Mouse (Mus musculus) testis, adult 2 months (tissue): ENCODE results near the gene Trpc4ap.
A peak's percentile ranks its signal among the peaks of the same experiment; 100 is the strongest.

Experiments
- CTCF ChIP-seq: fragments of 200-500 bp; IDR thresholded peaks from 2 replicates; pipeline ENCODE4 v1.5.1; 2012; ENCODE audit warnings: low read depth, mild to moderate bottlenecking, inconsistent platforms, low read length, moderate library complexity; ENCODE audit not compliant: control insufficient read depth, insufficient read depth, insufficient replicate concordance
- POLR2A ChIP-seq: fragments of 200-500 bp; IDR thresholded peaks from 2 replicates; pipeline ENCODE4 v1.6.1; 2012; ENCODE audit warnings: low read depth, mild to moderate bottlenecking, inconsistent platforms, low read length, moderate library complexity; ENCODE audit not compliant: control insufficient read depth

DNA sequence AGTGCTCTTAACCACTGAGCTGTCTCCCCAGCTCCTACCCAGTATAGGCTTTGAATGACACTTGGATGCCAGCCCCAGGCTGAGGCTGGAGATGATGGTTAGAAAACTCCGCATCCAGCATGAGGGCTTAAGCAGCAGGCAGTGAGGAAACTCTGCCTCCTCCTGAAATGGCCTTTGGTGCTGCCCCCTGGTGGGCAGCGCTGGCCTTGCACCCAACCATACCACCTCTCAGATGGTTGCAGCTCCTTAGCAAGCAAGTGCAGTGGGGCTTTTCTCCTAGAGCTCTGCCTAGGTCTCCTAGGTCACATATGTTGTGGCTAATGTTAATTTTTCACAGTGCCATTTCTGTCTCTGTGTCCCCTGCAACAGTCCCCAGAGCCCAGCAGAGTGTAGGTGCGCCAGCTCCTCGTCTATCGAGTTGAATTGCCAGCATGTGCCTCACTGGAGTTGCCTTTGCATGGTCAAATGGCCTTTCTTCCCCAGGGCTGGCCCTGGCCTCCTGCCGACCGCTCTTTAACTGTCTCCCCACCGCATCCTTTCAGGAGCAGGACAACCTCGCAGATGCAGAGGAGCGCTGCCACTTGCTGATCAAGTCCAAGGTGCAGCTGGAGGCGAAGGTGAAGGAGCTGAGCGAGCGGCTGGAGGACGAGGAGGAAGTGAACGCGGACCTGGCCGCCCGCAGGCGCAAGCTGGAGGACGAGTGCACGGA, 65.0 kb downstream of the Trpc4ap start:
- TF ChIP-seq CTCF = peak; percentile 98
- TF ChIP-seq POLR2A = no peak
